Mouse (Mus musculus) embryonic fibroblast, embryonic 13.5 days (primary cell): Measurements from ENCODE around the gene Ankrd11.

Source experiments
- CTCF ChIP-seq: IDR thresholded peaks from 2 replicates; pipeline ENCODE4 v1.5.1; 2011; ENCODE audit warnings: mild to moderate bottlenecking, control low read depth, low read length, moderate library complexity, borderline replicate concordance; ENCODE audit not compliant: insufficient read depth
- POLR2A ChIP-seq: IDR thresholded peaks from 2 replicates; pipeline ENCODE4 v1.6.1; 2011; ENCODE audit warnings: low read depth, mild to moderate bottlenecking, control low read depth, low read length, moderate library complexity

- TF ChIP-seq POLR2A (no peak), CTCF (no peak)
Measured at GRCm38 (mm10) chr8:122937545-122938053, 104.5 kb downstream of the Ankrd11 start.
